Mouse (Mus musculus) liver, embryonic 14.5 days (tissue): ENCODE data around the gene S100a4.

ENCODE experiments used
- CTCF ChIP-seq: IDR thresholded peaks from 2 replicates; pipeline ENCODE4 v1.5.1; 2016; ENCODE audit warnings: antibody characterized with exemption, low read depth, control low read depth
- EP300 ChIP-seq: IDR thresholded peaks from 2 replicates; pipeline ENCODE4 v1.6.1; 2016; ENCODE audit warnings: antibody characterized with exemption, low read depth

- TF ChIP-seq CTCF = no peak
- TF ChIP-seq EP300 = no peak
Measured at GRCm38 (mm10) chr3:90579433-90579832, 24.1 kb upstream of the S100a4 start.
